Mouse (Mus musculus) left cerebral cortex, adult 2 months (tissue): ENCODE data around the gene Thbs4. TPM values are rescaled to one million over a fixed set of nuclear protein-coding genes. Genes with fewer than 3 reads are reported as not detected.

Source experiments
- DNase-seq, 2 experiments: peaks; one replicate each; pipeline ENCODE4 v3.0.0; 2021 to 2022; ENCODE audit warnings: low spot score in 2 of 2, mixed read lengths in 1 of 2; ENCODE audit errors: extremely low spot score in 1 of 2
- H3K27ac ChIP-seq: fragments of 200-600 bp; 2 replicates; pipeline ENCODE4 v1.8.1; 2022
- H3K4me3 ChIP-seq: fragments of 200-600 bp; 2 replicates; pipeline ENCODE4 v1.8.1; 2022
- CTCF ChIP-seq: fragments of 200-600 bp; IDR thresholded peaks from 2 replicates; pipeline ENCODE4 v1.8.1; 2022; ENCODE audit warnings: antibody characterized with exemption, mild to moderate bottlenecking, moderate library complexity
- intact Hi-C: fragments of 180-260 bp; cut with DNase I; formaldehyde crosslinking; loops from one replicate; pipeline ENCODE4 v1.15.1; 2025
- total RNA-seq, 2 experiments: library from RNA; stranded (reverse); gene quantifications; 2 replicates each; pipeline ENCODE4 v1.2.3; 2021

Gene Thbs4
- total RNA-seq, 2 experiments from 2014 or later: 3.4 to 5.8 TPM

GRCm38 (mm10) chr13:92784311-92784710 is 10.3 kb downstream of the Thbs4 start:
- Histone ChIP-seq H3K4me3 (no peak overlapping the region), H3K27ac (no peak overlapping the region)
- no peak for DNase-seq
- TF ChIP-seq CTCF: no peak
- intact Hi-C loops: no loop called here

GRCm38 (mm10) chr13:92783551-92783950 is 11.1 kb downstream of the Thbs4 start:
- no peak for TF ChIP-seq CTCF
- Histone ChIP-seq H3K27ac (no peak overlapping the region), H3K4me3 (no peak overlapping the region)
- DNase-seq: no peak
- intact Hi-C loops: no loop called here

DNA sequence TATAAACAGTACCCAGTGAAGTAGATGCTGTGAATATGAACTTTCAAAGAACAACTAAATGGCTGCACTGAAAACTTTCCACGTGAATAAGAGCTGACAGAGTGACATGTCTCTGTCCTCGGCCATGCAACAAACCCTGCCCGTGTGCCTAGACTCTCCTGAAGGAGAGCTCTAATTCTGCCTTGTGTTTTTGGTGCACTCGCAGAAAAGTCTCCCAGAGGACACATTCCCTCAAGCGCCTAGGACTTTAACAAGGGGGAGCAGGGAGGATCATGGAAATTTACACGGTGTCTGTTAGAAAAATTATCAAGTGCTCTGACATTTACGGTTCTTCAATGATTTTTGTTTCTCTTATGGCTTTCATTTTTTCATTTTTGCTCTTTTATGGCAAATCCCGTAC is 13.7 kb downstream of the Thbs4 start:
- TF ChIP-seq CTCF: no peak
- intact Hi-C loops: no loop called here
- no peak for DNase-seq

GRCm38 (mm10) chr13:92780076-92780475 is 14.5 kb downstream of the Thbs4 start:
- H3K27ac ChIP-seq: no peak overlapping the region
- no peak for TF ChIP-seq CTCF

More for the DNA sequence above, 13.7 kb downstream of the Thbs4 start:
- no peak overlapping the region for H3K4me3 ChIP-seq
- no peak overlapping the region for H3K27ac ChIP-seq

DNA sequence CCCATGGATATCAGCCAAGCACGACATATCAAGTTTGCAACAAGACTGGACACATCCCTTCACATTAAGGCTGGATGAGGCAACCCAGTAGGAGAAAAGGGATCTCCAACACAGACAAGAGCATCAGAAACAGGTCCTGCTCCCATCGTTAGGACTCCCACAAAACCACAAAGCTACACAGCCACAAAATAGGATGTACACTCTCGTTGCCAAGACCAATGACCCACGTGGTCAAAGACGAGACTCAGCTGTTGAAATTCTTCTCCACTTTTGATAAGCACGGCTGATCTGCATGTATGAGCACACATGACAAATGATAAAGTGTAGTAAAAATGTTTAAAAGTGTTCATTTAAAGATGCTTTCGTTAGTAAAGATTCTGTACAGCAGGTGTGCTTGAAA is 16.0 kb downstream of the Thbs4 start:
- no peak overlapping the region for H3K27ac ChIP-seq
- H3K4me3 ChIP-seq: no peak overlapping the region
- no peak for TF ChIP-seq CTCF
- no peak for DNase-seq
- intact Hi-C loops: no loop called here

More at GRCm38 (mm10) chr13:92780076-92780475, 14.5 kb downstream of the Thbs4 start:
- intact Hi-C loops: no loop called here
- no peak for DNase-seq
- H3K4me3 ChIP-seq: no peak overlapping the region

DNA sequence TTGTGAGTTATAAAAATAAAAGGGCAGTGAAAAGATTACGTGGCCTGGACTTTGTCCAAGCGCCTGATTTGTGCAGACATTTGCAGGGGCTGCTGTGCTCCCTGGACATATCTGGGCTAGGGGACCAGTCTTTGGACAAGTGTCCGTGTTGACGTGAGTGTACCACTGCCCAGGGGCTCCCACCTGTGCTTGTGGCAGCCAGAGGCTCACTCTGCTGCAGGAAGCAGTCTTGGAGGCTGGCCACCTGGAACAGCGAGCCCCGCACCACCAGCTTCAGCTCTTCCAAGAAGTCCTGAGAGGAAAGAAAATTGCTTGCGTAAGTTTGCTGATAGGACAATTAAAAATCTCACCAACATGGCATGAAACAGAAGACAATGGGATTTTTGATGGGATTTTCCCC is 18.7 kb downstream of the Thbs4 start:
- DNase-seq: no peak
- Histone ChIP-seq H3K27ac (no peak overlapping the region), H3K4me3 (no peak overlapping the region)
- TF ChIP-seq CTCF: no peak
- intact Hi-C loops: no loop called here

- no peak overlapping the region for H3K4me3 ChIP-seq
- no peak for TF ChIP-seq CTCF
- no peak overlapping the region for H3K27ac ChIP-seq
- intact Hi-C loops: no loop called here
- no peak for DNase-seq
Observed at GRCm38 (mm10) chr13:92774887-92775286, 19.7 kb downstream of the Thbs4 start.

DNA sequence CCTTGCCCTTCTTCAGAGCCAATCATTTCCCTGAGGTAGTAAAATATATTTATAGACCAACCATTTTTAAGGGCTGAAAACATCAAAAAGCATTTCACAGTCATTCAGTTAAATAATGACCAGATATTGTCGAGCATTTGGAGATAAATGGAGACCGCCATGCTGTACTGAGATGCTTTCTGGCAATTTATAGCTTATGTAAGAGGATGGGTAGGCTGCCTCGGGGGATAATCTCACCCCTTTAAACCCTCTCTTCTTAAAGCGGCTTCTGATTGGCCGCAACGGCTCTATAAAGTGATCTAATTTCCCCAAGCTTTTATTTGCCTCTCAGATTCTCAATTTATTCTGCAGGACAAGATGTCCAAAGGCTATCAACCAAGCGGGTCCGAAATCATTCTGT is 22.1 kb downstream of the Thbs4 start:
- Histone ChIP-seq H3K4me3 (no peak overlapping the region), H3K27ac (no peak overlapping the region)
- intact Hi-C loops: no loop called here
- no peak for DNase-seq
- no peak for TF ChIP-seq CTCF

DNA sequence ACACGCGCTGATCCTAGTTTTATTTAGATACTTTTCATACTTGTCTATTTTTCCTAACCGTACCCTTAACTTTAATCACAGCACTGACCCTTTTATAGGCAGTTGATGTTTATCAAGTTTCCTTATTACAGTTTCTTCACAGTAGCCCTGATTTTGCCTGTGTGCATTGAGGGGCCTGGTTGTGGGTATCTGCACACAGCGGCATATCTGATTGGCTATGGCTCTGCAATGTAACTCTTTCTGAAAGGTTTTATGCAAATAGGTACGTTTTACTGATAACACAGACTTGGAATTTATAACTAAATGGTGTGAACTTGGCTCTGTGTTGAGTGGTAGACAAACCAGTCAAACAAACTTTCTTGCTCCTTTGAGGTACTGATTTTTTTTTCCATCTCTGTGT is 23.1 kb downstream of the Thbs4 start:
- TF ChIP-seq CTCF: no peak
- intact Hi-C loops: no loop called here
- no peak overlapping the region for H3K4me3 ChIP-seq
- no peak for DNase-seq
- H3K27ac ChIP-seq: no peak overlapping the region

DNA sequence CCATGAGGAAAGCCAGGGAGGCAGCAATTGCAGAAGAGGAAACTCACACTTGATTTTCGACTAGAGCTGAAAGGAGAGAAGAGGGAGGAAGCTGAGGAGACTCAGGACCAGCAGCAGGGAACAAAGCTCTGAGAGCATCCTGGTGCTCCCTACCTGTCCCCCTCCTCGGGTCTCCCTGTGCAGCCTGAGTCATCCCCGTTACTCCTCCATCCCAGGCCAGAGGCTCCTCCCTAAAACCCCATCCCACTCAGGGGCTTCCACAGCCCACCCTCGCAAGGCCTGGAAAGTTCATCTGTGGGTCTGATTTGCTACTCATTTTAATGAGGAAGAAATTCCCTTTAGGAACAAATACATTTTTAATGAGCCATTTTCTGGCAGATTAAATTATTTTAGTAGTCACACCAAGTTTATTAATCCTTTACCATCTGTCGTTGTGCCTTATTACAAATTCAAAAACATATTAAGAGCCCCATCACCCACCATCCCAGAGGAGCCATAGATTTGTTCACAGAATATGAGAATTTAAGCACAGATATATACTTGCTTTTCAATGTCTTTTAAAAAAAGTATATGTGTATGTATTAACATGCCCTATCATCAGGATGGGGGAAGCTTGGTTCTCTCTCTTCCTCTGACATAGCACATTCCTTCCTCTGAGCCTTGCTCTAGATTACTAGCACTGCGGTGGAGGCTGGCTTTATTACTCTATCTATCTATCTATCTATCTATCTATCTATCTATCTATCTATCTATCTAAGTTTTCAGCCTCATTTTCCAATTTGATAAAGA is 29.0 kb downstream of the Thbs4 start:
- Histone ChIP-seq H3K27ac (no peak overlapping the region), H3K4me3 (no peak overlapping the region)
- TF ChIP-seq CTCF: no peak
- intact Hi-C loops: no loop called here
- no peak for DNase-seq

DNA sequence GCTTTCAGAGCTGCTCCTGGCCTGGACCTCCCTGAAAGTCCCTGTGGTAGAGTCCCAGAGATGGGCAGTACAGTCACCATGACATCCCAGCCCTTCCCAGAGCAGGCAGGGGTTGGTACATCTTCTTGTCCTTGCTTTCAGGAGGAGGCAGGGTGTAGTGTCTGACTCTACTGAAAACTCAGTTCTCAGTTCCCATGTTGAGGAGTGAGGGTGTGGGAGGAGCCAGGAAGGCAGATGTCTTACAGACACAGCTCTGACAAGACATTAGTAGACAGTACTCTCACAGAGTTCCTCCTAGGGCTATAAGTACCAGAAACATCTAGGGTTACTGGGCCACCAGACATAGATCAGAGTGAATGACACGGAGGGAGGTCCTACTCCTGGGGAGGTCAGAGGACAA is 32.3 kb downstream of the Thbs4 start:
- TF ChIP-seq CTCF: no peak
- intact Hi-C loops: no loop called here
- DNase-seq: no peak
- H3K27ac ChIP-seq: no peak overlapping the region
- H3K4me3 ChIP-seq: no peak overlapping the region

- intact Hi-C loops: no loop called here
- peak overlapping the region; percentile 50 for H3K27ac ChIP-seq
- DNase-seq: no peak
- no peak overlapping the region for H3K4me3 ChIP-seq
- TF ChIP-seq CTCF: no peak
Observed at GRCm38 (mm10) chr13:92760519-92760918, 34.1 kb downstream of the Thbs4 start.

- no peak for DNase-seq
- 0 out of 2 replicates have a peak overlapping the region, but pooled peaks have one; percentile 11 for H3K27ac ChIP-seq
- TF ChIP-seq CTCF: no peak; the same call in 1 of the 2 replicates
- no peak overlapping the region for H3K4me3 ChIP-seq
- intact Hi-C loops: loop anchor here (2.0 to 10.0 kb wide), 3 partner anchors 298 to 646 kb away; no protein-coding TSS in a partner anchor
Observed at GRCm38 (mm10) chr13:92759096-92759495, 35.5 kb downstream of the Thbs4 start.
